Mouse (Mus musculus) midbrain, embryonic 12.5 days (tissue): ENCODE measurements around the gene Pigv. TPM values are rescaled to one million over a fixed set of nuclear protein-coding genes. Genes with fewer than 3 reads are reported as not detected.

ENCODE experiments used
- microRNA-seq: library from miRNA; unstranded; fragments of <30 nt; microRNA quantifications from one replicate; pipeline ENCODE4, GENCODE M21; 2017
- polyA plus RNA-seq: library from polyadenylated mRNA; unstranded; fragments of >200 nt; fragmentation: Nextera tagmentation; extraction: Ambion mirVana; gene quantifications from 2 replicates; pipeline ENCODE4 v1.2.1, GENCODE M21; 2016

Pigv gene
- polyA plus RNA-seq, 1 experiment from 2014 or later, result 19.1 TPM

Small RNA genes within 50 kb of the gene (microRNA-seq; reads per million reads assigned to microRNA genes)
- gene Mir7227, result not detected

Other genes with a start within 250 kb of the Pigv start
- gene Tent5b, start 192.5 kb downstream of the Pigv start, polyA plus RNA-seq, result 0.13 and 0.60 TPM in 2 replicates
- gene Trnp1, start 174.1 kb downstream of the Pigv start, polyA plus RNA-seq, result 1.9 and 2.3 TPM in 2 replicates
- gene Kdf1, start 153.7 kb downstream of the Pigv start, polyA plus RNA-seq, result 0.57 and 0.89 TPM in 2 replicates
- gene Nudc, start 126.7 kb downstream of the Pigv start, polyA plus RNA-seq, result 370 and 391 TPM in 2 replicates
- gene Nr0b2, start 119.3 kb downstream of the Pigv start, polyA plus RNA-seq, result not detected in 2 replicates
- 10.9 and 11.5 TPM in 2 replicates for gene Gpatch3, start 97.9 kb downstream of the Pigv start, polyA plus RNA-seq
- gene Gpn2, start 88.3 kb downstream of the Pigv start, polyA plus RNA-seq, result 23.0 and 25.3 TPM in 2 replicates
- 6.7 and 9.5 TPM in 2 replicates for gene Sfn, start 70.5 kb downstream of the Pigv start, polyA plus RNA-seq
- gene Zdhhc18, start 22.5 kb downstream of the Pigv start, polyA plus RNA-seq, result 4.1 and 4.7 TPM in 2 replicates
- 47.7 and 48.5 TPM in 2 replicates for gene Arid1a, start 84.1 kb upstream of the Pigv start, polyA plus RNA-seq
- 23.6 and 26.6 TPM in 2 replicates for gene Rps6ka1, start 215.2 kb upstream of the Pigv start, polyA plus RNA-seq